Mouse (Mus musculus) lung, embryonic 14.5 days (tissue): ENCODE data around the gene Scgb1b17. TPM values are rescaled to one million over a fixed set of nuclear protein-coding genes. Genes with fewer than 3 reads are reported as not detected.
"Not testable (repeated sequence)": the region's sequence is repeated elsewhere in the genome, so short reads cannot be mapped to it uniquely, and the experiment has no call there.

Experiments used
- ATAC-seq: fragments of 200-750 bp; cut with Nextera tagmentation; 2 replicates; pipeline ENCODE4 v1.8.0; 2017; ENCODE audit warnings: mild to moderate bottlenecking, moderate TSS enrichment, moderate library complexity; ENCODE audit not compliant: insufficient read depth
- DNase-seq: peaks from one replicate; pipeline ENCODE4 v3.0.0-alpha.2; 2015
- H3K27ac ChIP-seq: fragments of 300-500 bp; sonication (generic); 2 replicates; pipeline ENCODE4 v1.5.1; 2014; ENCODE audit warnings: low read depth, mild to moderate bottlenecking, moderate library complexity
- H3K27me3 ChIP-seq: fragments of 300-500 bp; sonication (generic); 2 replicates; pipeline ENCODE4 v1.6.1; 2014; ENCODE audit warnings: low read length, control low read depth; ENCODE audit not compliant: insufficient read depth
- H3K36me3 ChIP-seq: fragments of 300-500 bp; sonication (generic); 2 replicates; pipeline ENCODE4 v1.6.1; 2014; ENCODE audit warnings: control low read depth; ENCODE audit not compliant: insufficient read depth
- H3K4me1 ChIP-seq: fragments of 300-500 bp; sonication (generic); 2 replicates; pipeline ENCODE4 v1.6.1; 2014; ENCODE audit warnings: antibody characterized with exemption, control low read depth; ENCODE audit not compliant: insufficient read depth
- H3K4me2 ChIP-seq: fragments of 300-500 bp; sonication (generic); 2 replicates; pipeline ENCODE4 v1.6.1; 2014; ENCODE audit warnings: mild to moderate bottlenecking
- H3K4me3 ChIP-seq: fragments of 300-500 bp; sonication (generic); 2 replicates; pipeline ENCODE4 v1.5.1; 2014; ENCODE audit warnings: low read depth, low read length
- H3K9ac ChIP-seq: fragments of 300-500 bp; sonication (generic); 2 replicates; pipeline ENCODE4 v1.6.1; 2014
- H3K9me3 ChIP-seq: fragments of 300-500 bp; sonication (generic); 2 replicates; pipeline ENCODE4 v1.6.1; 2016; ENCODE audit warnings: low read depth, low read length, control low read depth
- polyA plus RNA-seq: library from polyadenylated mRNA; unstranded; fragments of >200 nt; fragmentation: Nextera tagmentation; extraction: Ambion mirVana; gene quantifications from 2 replicates; pipeline ENCODE4 v1.2.1, GENCODE M21; 2014

Scgb1b17 gene
- polyA plus RNA-seq, result not detected in 2 replicates

DNA sequence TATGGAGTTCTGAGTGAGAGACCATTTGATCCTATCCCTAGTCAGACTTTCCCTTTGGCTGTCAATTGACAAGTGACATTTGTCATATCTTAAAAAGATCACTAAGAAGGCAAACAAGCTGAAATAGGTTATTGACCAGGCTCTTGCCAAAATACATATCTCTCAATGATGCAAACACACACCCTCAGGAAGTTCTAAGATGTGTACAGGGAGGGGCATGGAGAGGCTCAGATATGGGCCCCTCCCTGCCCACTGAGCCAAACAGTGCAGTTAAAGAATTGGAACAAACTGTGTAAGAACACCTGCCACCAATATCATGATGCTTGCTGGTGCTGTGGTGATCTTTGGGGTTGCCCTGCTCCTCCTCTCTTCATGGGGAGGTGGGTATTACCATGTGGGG, at the start of gene Scgb1b17:
TSS of gene Scgb1b17 (plus strand) at position 301 of the 400 bp plus-strand sequence.
- H3K9ac ChIP-seq, H3K4me2 ChIP-seq, H3K4me3 ChIP-seq, H3K36me3 ChIP-seq, H3K4me1 ChIP-seq, DNase-seq, H3K27me3 ChIP-seq, ATAC-seq, H3K27ac ChIP-seq, H3K9me3 ChIP-seq: not testable (repeated sequence)

- not testable (repeated sequence) for H3K9me3 ChIP-seq, H3K9ac ChIP-seq, H3K4me2 ChIP-seq, H3K4me1 ChIP-seq, H3K27me3 ChIP-seq, H3K36me3 ChIP-seq, H3K4me3 ChIP-seq, H3K27ac ChIP-seq, ATAC-seq, DNase-seq
Observed at GRCm38 (mm10) chr7:33056461-33056860, 6.8 kb upstream of the Scgb1b17 start, which contains the start of gene Scgb2b17. Scgb2b17 (minus strand) TSS chr7:33056561.

Other genes with a start within 250 kb of the Scgb1b17 start
- not detected in 2 replicates for gene Scgb2b15, start 233.8 kb upstream of the Scgb1b17 start, polyA plus RNA-seq
- not detected in 2 replicates for gene Scgb1b15, start 226.9 kb upstream of the Scgb1b17 start, polyA plus RNA-seq
- not detected in 2 replicates for gene Scgb2b17, start 6.9 kb upstream of the Scgb1b17 start, polyA plus RNA-seq
- not detected in 2 replicates for gene Scgb2b18, start 110.4 kb downstream of the Scgb1b17 start, polyA plus RNA-seq
- gene Scgb1b18, start 122.1 kb downstream of the Scgb1b17 start, polyA plus RNA-seq, result not detected in 2 replicates
- not detected in 2 replicates for gene Scgb2b19, start 216.9 kb downstream of the Scgb1b17 start, polyA plus RNA-seq
- gene Scgb1b19, start 223.8 kb downstream of the Scgb1b17 start, polyA plus RNA-seq, result not detected in 2 replicates